Mouse (Mus musculus) small intestine, adult 2 months (tissue): Measurements from ENCODE around the gene Mllt10.

ENCODE experiments used
- CTCF ChIP-seq: fragments of 200-500 bp; IDR thresholded peaks from 2 replicates; pipeline ENCODE4 v1.5.1; 2012; ENCODE audit warnings: low read depth, mild to moderate bottlenecking, control low read depth, inconsistent platforms, low read length, moderate library complexity, mixed read lengths; ENCODE audit not compliant: insufficient replicate concordance, insufficient read length; ENCODE audit errors: extremely low read depth
- POLR2A ChIP-seq: fragments of 200-500 bp; IDR thresholded peaks from 2 replicates; pipeline ENCODE4 v1.6.1; 2012; ENCODE audit warnings: low read depth, mild to moderate bottlenecking, control low read depth, inconsistent platforms, low read length, moderate library complexity

DNA sequence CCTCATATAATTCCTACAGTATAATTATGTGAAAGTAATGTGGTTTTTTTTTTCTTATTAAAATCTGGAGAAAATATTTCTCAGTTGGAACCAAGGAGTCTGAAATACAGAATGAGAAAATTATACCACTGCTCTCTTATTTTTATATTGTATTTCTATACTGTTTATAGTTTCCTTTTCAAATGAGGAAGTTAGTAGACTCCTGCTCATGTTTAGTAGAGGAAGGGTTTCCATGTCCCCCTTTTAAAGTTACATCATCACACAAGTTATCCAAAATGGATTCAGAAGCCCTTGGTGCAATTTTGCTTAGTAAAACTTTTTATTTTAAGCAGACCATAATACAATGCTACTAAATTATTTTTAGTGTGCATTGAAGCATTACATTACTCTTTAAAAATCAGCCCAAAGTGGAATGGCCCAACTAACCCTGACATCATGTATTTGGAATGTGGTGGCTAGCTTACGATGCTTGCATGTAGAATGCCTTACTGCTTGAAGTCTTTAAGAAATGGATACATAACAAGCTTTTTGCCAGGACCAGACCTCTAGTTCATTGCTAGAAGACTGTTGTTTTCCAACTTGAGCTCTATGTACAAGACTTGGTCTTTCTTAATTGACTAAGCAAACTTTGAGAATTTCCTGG, 146.9 kb downstream of the Mllt10 start:
- TF ChIP-seq CTCF (no peak), POLR2A (no peak)
